Mouse (Mus musculus) gastrocnemius, postnatal 4 days (tissue): ENCODE results near the gene Luc7l. TPM values are rescaled to one million over a fixed set of nuclear protein-coding genes. Genes with fewer than 3 reads are reported as not detected.

Experiments
- DNase-seq, 2 experiments: peaks; one replicate each; pipeline ENCODE4 v3.0.0; 2021 to 2022; ENCODE audit warnings: low spot score in 2 of 2, mixed read lengths in 2 of 2
- long read RNA-seq, 2 experiments: library from polyadenylated mRNA; stranded (forward); transcript quantifications; one replicate each; pipeline ENCODE4 v2.0.0; 2021
- total RNA-seq, 2 experiments: library from RNA; stranded (reverse); gene quantifications; 2 replicates each; pipeline ENCODE4 v1.2.3; 2021

The Luc7l gene
- 10 to 100 TPM; 33.6 to 43.9 TPM for total RNA-seq
- long read RNA-seq, experiment 1, full-length matches to known transcripts = 22 of 33 reads
- long read RNA-seq, experiment 1, partial matches to known transcripts = 6 of 33 reads
- long read RNA-seq, experiment 1, other reads (novel, unspliced or antisense) = 5 of 33 reads
- long read RNA-seq, experiment 2, full-length matches to known transcripts = 32 of 51 reads
- long read RNA-seq, experiment 2, partial matches to known transcripts = 7 of 51 reads
- long read RNA-seq, experiment 2, other reads (novel, unspliced or antisense) = 12 of 51 reads

DNA sequence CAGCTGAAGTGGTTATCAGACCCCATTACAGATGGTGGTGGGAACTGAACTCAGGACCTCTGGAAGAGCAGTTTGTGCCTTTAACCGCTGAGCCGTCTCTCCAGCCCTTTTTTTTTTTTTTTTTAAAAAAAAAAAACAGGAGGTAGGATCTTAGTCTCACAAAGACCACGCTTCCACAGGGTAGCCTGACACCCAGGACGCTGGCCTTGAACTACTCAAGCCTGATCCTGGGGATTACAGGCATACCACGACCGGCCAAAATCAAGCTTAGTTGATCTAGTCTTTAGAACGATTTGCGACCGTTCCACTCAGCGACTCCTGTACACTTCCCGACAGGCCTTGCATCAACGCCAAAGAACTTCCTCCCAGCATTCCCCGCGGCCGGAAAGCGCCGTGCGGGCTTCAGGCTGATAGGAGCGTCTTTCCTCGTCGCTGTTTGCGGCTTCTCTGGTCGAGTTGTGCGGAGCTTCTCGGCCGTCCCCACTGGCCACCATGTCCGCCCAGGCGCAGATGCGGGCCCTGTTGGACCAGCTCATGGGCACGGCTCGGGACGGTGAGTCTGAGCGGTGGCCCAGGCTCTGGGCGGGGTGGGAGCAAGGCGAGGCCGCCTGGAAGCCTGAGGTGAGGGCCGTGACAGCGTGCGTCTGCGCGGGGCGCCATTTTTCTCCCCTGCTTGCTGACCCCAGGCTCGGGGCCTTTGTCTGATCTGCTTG, at the start of gene Luc7l:
TSS of gene Luc7l (plus strand) at position 358 of the 713 bp plus-strand sequence.
- DNase-seq = peak; percentile 77 to 92

DNA sequence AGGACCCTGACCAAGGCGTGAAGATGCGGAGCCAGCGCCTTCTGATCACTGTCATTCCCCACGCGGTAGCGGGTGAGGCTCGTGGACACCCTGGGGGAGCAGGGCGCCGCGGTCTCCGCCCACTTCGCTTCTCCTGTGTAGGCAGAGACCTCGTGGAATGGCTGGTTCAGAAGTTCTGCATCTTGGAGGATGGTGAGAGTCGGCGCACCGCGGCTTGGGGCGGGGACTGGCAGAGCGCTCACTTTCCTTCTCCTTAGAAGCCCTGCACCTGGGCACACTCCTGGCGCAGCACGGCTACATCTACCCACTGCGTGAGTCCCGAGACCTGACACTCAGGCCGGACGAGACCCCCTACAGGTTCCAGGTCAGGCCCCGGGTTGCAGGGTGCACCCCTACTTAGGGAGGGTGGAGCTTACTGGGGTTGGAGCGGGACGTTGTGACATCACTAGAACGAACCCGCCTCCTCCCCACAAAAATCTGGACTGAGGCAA, 49.3 kb upstream of the Luc7l start:
- DNase-seq = no peak

DNA sequence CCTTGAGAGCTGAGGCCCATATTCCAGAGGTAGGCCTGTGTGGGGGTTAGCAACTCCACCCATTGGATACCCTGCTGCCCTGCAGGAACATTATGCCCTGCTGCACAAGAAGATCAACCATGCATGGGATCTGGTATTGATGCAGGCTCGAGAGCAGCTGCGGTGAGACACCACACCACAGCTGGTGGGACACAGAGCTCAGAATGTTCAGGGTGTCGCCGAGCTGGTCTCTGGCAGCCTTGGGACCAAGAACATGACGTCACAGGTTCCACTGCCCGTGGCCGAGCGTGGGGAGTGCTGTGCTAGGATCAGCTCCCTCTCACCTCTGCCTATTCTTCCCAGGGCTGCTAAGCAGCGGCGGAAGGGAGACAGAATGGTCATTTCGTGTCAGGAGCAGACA, 47.9 kb upstream of the Luc7l start:
- no peak for DNase-seq

DNA sequence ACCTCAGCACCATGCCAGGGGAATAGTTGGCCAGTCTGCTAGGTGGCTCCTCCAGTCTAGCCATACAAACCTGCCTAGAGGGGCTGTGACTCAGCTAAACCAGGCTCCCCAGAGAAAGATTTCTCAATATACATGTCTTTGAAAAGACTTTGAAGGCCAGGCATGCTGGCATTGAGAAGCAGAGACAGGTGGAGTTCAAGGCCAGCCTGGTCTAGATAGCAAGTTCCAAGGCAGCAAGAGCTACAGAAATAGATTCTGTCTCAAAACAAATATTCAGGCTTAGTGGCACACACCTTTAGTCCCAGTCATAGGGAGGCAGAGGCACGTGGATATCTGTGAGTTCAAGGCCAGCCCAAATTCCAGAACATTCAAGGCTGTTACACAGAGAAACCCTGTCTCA, 46.3 kb upstream of the Luc7l start:
- no peak for DNase-seq

DNA sequence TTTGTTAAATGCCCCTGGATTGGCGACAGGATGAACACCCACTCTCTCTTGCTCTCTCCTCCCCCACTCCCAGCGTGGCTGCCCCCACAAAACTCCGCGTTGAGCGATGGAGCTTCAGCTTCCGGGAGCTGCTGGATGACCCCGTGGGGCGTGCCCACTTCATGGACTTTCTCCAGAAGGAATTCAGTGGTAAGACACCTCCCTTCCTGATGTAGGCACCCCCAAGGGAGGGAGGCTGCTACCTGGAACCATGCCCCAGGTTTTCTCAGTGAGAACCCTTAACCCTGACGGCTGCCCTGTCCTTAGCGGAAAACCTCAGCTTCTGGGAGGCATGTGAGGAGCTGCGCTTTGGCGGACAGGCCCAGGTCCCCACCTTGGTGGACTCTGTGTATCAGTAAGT, 45.0 kb upstream of the Luc7l start, which contains the start of gene Arhgdig:
TSS of gene Arhgdig (minus strand) at position 101 of the 400 bp plus-strand sequence.
- DNase-seq = no peak

DNA sequence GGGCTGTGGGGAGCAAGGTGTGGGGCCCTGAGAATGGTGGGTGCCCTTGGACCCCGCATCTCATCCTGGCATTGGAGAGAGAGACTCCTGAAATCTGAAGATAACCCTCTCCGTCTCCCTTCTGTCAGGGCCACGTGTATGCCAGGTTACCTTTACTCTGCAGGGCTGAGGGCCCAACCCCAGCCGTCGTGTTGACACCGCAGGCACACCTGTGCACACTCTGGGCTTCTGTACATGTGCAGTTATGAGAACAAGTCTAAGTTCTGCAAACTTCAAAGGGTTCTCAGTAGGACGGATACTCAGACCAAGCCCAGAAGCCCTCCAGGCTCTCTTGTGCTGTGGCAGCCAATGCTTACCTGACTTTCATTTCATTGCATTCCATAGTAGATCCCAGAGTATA, 40.5 kb upstream of the Luc7l start:
- no peak for DNase-seq

DNA sequence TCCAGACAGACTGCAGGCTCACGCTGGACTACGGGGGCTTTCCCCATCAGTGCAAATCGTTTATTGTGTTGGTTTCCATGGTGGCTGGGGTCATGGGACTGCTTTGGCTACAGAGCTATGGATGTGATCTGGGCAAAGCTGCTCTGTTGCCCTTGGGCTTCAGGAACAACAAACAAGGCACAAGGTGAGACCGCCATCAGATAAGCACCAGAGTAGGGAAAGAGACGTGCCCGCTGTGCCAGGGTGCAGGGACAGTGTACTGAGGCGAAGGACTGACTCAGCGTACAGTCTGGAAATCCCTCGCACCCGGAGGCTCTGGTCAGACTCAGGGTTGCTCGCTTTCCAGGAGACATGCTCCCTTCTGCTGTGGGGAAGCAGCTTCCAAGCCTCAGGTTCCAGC, 40.0 kb upstream of the Luc7l start:
- DNase-seq = no peak

DNA sequence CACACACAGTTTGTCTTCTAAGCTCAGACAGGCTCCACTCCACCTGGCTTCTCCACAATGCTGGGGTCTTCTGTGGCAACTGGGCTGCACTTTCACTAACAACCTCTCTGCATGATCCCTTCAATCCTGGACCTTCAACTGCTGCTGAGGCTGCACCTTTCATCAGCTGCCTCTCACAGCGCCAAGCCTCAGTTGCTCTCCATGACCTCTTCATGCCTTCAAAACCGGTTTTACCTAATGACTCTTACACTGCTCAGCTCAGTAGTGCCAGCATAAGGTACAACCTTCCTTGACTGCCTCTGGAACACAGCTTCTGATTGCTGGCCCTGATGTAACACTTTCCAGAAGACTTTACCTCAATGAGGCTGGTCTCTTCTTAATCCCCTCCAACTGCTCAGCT, 31.2 kb upstream of the Luc7l start:
- DNase-seq = no peak

DNA sequence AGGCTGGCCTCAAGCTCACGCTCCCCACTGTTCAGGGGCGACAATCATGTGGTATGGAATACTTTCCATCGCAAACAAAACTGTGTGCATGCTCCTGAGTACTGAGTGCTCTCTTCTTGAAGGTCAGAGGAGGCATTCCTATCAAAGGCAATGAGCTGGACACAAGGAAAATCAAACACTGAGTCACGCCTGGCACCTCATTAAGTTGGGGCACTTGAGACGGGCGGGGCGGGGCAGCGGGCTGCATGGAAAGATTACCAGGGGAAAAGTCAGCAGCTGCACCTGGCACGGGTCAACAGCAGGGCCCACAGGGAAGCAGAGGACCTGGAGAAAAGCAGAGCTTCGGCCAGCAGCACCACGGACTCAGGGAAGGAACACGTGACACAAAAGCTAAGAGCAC, 27.5 kb upstream of the Luc7l start:
- DNase-seq = no peak

DNA sequence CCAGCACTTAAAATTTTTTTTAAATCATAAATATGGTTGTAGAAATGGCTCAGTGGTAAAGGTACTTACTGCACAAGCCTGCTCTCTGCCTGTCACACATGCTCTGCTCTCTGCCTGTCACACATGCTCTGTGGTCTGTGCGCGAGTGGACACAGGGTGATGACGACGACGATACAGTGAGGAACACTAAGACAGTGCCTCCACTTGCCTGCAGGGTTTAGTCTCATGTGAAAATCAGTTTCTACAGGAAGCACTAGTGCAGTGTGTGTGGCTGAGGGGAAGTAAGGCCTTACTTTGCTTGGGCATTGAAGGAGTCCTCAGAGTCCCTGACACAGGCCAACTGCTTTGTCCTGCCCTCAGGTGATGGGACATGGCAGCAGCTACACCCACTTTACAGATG, 22.9 kb upstream of the Luc7l start:
- DNase-seq = no peak

DNA sequence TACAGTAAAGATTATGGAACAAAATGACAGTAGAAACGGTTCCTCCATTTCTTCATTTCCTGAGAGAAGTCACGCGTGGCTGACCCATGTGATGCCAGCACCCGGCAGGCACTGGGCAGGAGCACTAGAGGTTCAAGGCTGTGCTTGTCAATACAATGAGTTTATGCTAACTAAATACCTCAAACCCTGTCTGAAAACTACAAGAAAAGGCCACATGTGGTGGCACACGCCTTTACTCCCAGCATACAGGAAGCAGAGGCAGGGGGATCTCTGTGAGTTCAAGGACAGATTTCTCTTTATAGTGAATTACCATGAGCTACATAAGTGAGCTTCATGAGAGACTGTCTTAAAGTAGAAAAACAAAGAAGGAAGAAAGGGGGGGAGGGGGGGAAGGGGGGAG, 21.5 kb upstream of the Luc7l start:
- no peak for DNase-seq

DNA sequence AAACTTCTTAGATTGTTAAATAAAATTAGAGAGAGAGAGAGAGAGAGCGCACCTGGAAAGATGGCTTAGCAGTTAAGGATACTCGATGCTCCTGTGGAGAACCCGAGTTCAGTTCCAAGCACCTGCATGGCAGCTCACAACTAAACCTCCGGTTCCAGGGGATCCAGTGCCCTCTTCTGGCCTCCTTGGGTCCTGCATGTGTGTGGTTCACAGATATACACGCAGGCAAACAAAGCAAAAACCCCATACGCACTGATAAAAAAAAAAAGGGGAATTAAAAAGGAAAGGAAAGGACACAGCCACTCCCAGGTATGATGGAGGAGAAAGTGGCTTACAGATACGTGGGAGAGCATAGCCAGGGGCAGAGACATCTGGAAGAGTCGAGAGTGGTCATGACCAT, 19.8 kb upstream of the Luc7l start:
- no peak for DNase-seq

DNA sequence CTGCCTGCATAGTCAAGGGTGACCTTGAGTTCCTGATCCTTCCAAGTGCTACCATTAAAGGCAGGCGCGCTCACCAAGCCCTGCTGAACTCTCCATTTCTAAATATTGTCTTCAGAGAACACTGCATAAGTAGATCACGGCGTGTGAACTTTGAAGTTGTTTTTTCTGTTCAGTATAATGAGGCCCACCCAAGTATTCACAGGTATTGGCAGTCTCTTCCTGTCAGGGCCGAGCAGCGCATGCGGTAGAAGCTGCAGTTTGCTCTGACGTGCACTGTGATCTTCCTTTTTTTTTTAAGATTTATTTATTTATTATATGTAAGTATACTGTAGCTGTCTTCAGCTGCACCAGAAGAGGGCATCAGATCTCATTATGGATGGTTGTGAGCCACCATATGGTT, 18.3 kb upstream of the Luc7l start:
- DNase-seq = no peak

DNA sequence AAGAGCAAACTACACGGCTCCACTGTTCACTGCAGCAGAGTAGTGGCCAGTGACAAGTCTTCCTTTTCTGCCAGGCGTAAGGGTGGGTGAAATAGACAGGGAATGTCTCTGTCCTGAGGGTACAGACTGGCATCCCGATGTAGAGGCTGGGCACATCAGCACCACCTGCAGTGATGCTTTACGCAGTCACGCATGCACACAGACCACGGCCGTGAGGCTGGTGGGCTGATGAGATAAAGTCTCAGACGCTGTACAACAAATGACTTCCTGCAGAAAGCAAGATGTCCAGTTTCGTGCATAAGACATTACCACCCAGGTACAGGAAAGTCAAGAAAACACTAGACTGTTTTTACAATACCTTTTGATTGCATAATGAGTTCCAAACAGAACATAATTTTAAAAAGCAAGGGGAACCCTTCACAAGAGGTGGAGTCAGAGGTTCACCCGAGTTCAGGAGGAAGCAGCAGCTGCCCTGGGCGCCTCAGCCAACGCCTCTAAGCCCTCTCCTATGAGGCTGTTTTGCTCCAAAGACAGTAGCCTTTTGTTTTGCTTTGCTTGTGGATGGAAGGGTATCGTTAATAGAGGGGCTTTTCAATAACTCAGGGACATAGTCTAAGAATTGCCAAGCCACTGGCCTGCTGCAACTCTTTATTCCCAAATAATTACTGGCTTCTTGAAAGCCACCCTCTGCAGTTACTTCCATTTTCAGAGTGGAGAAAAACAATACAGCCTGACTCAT, 17.4 kb upstream of the Luc7l start:
- DNase-seq = no peak

DNA sequence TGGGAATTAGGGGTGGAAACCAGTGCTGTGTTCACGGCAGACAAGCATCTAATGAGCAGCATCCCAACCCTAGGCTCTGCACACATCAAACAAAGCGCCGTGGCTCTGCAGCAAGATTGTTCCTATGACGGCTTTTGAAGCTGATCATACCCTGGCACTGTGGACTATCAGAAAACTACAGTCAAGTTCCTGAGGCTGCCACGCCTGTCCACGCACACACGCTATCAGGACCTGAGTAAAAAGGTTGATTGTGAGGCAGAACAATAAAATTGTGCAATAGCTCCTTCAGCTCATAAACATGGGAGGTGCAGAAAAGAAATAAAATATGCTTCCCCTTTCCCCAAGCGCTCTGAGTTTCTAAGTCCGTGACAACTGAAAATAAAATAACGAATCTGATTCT, 15.0 kb upstream of the Luc7l start:
- DNase-seq = no peak

DNA sequence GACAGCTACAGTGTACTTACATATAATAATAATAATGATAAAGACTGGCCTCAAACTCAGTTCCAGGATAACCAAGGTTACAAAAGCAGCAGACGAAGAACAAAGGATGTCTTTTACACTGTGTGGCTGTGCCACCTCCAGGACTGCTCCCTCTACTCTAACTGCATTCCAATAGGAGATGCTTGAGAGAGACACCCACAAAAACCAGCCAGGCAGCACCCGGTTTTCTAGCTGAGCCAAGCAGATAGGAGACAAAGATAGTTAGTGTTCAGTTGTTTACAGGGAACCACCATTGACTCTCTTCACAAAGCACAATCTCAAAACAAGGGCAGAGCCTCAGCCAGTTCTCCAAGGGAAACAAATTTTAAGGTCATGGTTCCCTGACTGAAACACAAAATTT, 13.1 kb upstream of the Luc7l start:
- DNase-seq = no peak

DNA sequence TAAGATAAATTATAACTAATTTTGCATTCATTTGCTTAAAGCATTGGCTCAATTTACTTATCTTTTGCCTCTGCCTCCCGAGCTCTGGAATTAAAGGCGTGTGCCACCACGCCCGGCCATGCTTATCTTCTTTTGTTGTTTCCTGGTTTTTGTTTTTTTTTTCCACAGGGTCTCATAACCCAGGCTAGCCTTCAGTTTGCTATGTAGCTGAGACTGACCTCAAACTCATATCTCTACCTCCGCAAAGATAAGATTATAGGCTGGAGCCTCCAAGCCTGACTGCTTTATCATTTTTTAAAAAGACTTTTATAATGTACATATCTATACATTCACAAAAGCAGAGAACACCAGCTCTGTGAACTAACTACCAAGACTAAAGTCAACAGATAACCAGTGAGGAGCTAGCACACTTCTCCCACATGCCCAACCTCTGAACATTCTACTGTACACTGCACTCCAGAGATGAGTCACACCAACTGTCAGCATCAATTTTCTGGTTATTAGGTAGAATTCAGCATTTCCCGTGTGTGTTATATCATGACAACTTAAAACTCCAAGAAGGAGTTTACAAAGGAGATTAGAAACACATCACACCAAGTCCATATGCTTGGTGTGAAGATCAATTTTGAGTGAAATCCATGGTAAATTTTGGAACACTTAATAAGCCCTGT, 12.4 kb upstream of the Luc7l start:
- DNase-seq = no peak

DNA sequence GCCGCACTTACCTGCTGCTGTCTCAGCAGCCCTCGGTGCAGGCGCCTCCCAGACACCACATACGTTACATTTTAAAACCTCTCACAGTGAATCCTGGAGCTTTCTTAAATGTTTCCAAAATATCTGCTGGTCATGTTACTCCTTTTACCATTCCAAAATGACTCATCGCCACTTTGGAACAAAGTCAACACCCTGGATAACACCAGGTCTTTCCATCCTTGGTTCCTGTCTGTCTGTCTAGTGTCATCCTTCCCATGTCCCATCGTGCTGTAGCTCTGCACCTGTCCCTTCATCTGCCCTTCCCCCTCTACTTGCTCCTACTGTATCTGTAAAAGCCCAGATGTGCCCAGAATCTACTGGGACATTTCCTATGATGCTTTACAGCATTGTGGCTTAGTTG, 11.7 kb upstream of the Luc7l start:
- no peak for DNase-seq

DNA sequence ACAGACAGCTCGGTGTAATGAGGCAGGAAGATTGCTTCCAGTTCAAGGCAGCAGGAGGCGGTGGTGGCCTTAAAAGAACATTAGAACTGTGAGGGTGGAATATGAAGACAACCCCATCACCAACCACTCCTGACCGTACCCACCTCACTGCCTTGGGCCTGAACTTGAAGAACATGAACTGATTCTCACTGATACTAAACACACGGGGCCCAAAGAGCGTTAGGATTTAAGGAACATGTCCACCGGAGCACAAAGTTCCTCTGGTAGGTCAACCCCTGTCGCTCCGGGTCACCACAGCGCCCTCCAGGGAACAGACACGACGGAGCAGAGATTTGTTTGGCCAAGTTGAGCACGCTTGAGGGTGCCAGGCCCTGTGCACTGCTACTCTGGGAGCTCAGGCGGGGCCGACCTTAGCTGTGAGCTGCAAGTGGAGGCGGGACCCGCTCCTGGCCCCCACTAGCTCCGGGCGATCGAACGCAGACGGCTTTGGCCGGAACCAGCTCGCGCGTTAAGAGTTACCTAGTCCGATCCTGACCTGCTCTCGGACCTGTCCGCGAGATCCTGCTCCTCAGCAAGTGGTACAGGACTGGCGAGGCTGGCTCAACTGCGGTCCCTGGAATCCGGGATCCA, 9.1 kb upstream of the Luc7l start:
- no peak for DNase-seq

DNA sequence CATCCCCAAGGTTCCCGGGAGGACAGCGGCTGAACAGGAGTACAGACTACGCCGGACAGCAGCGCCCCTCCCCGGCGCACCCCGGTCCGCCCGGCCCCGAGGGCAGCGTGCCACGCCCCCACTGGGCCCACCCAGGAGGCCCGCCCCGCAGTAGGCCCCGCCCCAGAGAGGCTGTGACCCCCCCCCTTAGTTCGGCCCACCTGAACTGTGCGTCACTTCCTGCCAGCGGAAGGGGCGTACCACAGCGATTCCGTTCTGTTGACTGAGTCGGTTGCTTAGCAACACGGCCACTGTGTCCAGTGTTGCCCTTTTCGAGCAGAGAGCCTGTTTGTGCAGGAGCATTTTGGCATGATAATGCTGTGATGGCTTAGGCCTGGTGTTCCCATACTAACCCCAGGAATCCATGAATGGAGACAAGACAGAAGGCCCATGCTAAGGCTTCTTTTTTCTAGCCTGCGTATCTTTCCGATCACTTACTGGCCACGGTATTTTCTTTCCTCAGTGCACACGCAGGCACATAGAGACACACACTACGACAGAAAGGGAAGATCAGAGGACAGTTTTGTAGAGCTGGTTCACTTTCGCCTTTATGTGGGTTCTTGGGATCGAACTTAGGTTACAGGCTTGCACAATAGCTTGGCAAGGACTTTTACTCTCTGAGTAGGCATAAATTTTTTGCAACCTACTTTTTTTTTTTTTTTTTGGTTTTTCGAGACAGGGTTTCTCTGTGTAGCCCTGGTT, 8.4 kb upstream of the Luc7l start, which contains the start of gene Fam234a:
TSS of gene Fam234a (minus strand) at position 142 of the 741 bp plus-strand sequence.
- peak; percentile 94 to 95 for DNase-seq
